21 mouse cellular contexts compared by ENCODE assay signal in the genomic region with DNA sequence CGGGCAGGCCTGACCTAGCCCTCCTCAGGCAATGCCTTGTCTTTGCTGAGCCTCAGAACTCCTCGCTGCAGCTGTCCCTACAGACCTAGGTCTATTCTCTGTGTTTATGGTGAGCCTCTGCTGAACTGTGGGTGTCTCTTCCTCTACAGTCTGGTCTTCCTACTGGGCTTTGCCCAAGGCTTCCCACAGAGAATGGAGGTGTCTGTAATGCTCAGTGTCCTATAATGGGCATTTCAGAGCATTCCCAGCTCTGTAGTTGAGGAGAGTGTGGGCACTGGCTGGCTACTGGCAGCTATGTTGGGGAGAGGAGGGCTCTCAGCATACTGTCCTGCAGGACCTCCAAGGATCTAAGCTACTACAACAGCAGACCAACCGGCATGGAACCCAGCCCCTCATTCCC.
DNase-seq lines count a peak whose midpoint lies in the region; ATAC-seq and TF ChIP-seq lines count a peak whose summit lies in the region.
"Had no signal": no experiment of that assay in that cellular context is flagged by ENCODE, and none has a peak within 500 bp of the region (broad histone marks: within the 10 kb centered on the region; RNA-seq: fewer than 3 reads in every experiment).

No protein-coding gene starts in this region.

- TF ChIP-seq POLR2A in olfactory bulb, adult 2 months (IDR thresholded peaks at IDR 0.05; ENCODE audit: insufficient read depth, low read depth, low read length), result no peak

- H3K36me3 ChIP-seq in forebrain, embryonic 10.5 days (replicated peaks), result no peaks in the 10 kb centered on the region
- H3K36me3 ChIP-seq in forebrain, embryonic 11.5 days (ENCODE audit: control insufficient read depth, insufficient read depth, low read length), result no peaks in the 10 kb centered on the region
- H3K36me3 ChIP-seq in heart, embryonic 15.5 days, result no peaks in the 10 kb centered on the region
- H3K36me3 ChIP-seq: hindbrain, embryonic 15.5 days; limb, embryonic 15.5 days; neural tube, embryonic 12.5 days had no signal

- no peak for TF ChIP-seq CTCF in olfactory bulb, adult 2 months (IDR thresholded peaks at IDR 0.05; ENCODE audit: insufficient read depth, low read depth, low read length)

- DNase-seq in forebrain, embryonic 10.5 days (ENCODE audit: extremely low spot score, low spot score), result no peak
- DNase-seq in forebrain, embryonic 11.5 days (ENCODE audit: low spot score), result no peak
- no peak for DNase-seq in heart, adult 9 months (ENCODE audit: low spot score in 2 of 2)
- peak; percentile 33 to 44 for DNase-seq in right cerebral cortex, adult 2 months (ENCODE audit: low spot score in 2 of 2)
- no peak for DNase-seq in right cerebral cortex, postnatal 10 days (ENCODE audit: low spot score in 2 of 2)
- no peak for DNase-seq in kidney, postnatal 10 days
- DNase-seq: cerebellum, adult 9-11 months; embryo, embryonic 11 days; lung, adult 2 months; lung, postnatal 36 days; right cerebral cortex, postnatal 4 days; thymus, postnatal 4 days had no signal

- no peak overlapping the region for H3K4me3 ChIP-seq in forebrain, embryonic 10.5 days
- H3K4me3 ChIP-seq in forebrain, embryonic 11.5 days (ENCODE audit: low read depth, low read length), result no peak overlapping the region
- H3K4me3 ChIP-seq in heart, embryonic 15.5 days, result no peak overlapping the region
- no peak overlapping the region for H3K4me3 ChIP-seq in olfactory bulb, adult 2 months (ENCODE audit: insufficient read depth, low read depth, low read length)
- H3K4me3 ChIP-seq: hindbrain, embryonic 15.5 days; limb, embryonic 15.5 days; neural tube, embryonic 12.5 days had no signal

- no peaks in the 10 kb centered on the region for H3K9me3 ChIP-seq in forebrain, embryonic 10.5 days
- H3K9me3 ChIP-seq in forebrain, embryonic 11.5 days (ENCODE audit: control insufficient read depth, low read length), result no peaks in the 10 kb centered on the region
- H3K9me3 ChIP-seq in heart, embryonic 15.5 days (replicated peaks), result no peaks in the 10 kb centered on the region
- H3K9me3 ChIP-seq: G1E; hindbrain, embryonic 15.5 days; limb, embryonic 15.5 days; neural tube, embryonic 12.5 days had no signal

- peaks cover 26% of the 10 kb centered on the region for H3K4me1 ChIP-seq in forebrain, embryonic 10.5 days
- H3K4me1 ChIP-seq in forebrain, embryonic 11.5 days (replicated peaks; ENCODE audit: control insufficient read depth, insufficient read depth, low read length), result peaks cover 10% of the 10 kb centered on the region
- peaks cover 24% of the 10 kb centered on the region for H3K4me1 ChIP-seq in heart, embryonic 15.5 days (replicated peaks)
- H3K4me1 ChIP-seq in olfactory bulb, adult 2 months (ENCODE audit: control insufficient read depth, insufficient read depth, low read length), result peaks cover 32% of the 10 kb centered on the region

- H3K9ac ChIP-seq in forebrain, embryonic 11.5 days (ENCODE audit: low read length), result no peak overlapping the region
- no peak overlapping the region for H3K9ac ChIP-seq in heart, embryonic 15.5 days
- H3K9ac ChIP-seq: hindbrain, embryonic 15.5 days; limb, embryonic 15.5 days; neural tube, embryonic 12.5 days had no signal

- no peak overlapping the region for H3K4me2 ChIP-seq in forebrain, embryonic 11.5 days (ENCODE audit: low read depth, low read length, severe bottlenecking)
- H3K4me2 ChIP-seq in heart, embryonic 15.5 days, result no peak overlapping the region
- H3K4me2 ChIP-seq: limb, embryonic 15.5 days had no signal

- WGBS in forebrain, embryonic 10.5 days, result 74% methylated on average over 3 of the region's 3 CpGs
- WGBS in forebrain, embryonic 11.5 days, result 78% methylated on average over 3 of the region's 3 CpGs
- WGBS in heart, embryonic 15.5 days, result 55% methylated on average over 3 of the region's 3 CpGs
- 57% methylated on average over 3 of the region's 3 CpGs for WGBS in olfactory bulb, adult 2 months

- no peak for ATAC-seq in forebrain, embryonic 11.5 days (replicated peaks; ENCODE audit: low FRiP score)
- no peak for ATAC-seq in heart, embryonic 15.5 days (replicated peaks; ENCODE audit: insufficient number of reproducible peaks, insufficient read depth, low FRiP score, low read depth)
- ATAC-seq: CD4-positive, CD25-positive, alpha-beta regulatory T cell, adult 4 months; intestine, postnatal 0 days had no signal

- H3K27ac ChIP-seq in forebrain, embryonic 10.5 days, result peak overlapping the region; percentile 44; the same call in 1 of the 2 replicates
- no peak overlapping the region for H3K27ac ChIP-seq in forebrain, embryonic 11.5 days (ENCODE audit: low read depth, low read length)
- peak overlapping the region; percentile 35; the same call in 1 of the 2 replicates for H3K27ac ChIP-seq in heart, embryonic 15.5 days
- H3K27ac ChIP-seq in olfactory bulb, adult 2 months (ENCODE audit: insufficient read depth, low read depth, low read length), result peak overlapping the region; percentile 61
- H3K27ac ChIP-seq: kidney, postnatal 0 days; limb, embryonic 15.5 days; neural tube, embryonic 12.5 days had no signal

- peaks cover 4% of the 10 kb centered on the region; the same call in 1 of the 2 replicates for H3K27me3 ChIP-seq in forebrain, embryonic 10.5 days (ENCODE audit: poor library complexity, severe bottlenecking)
- H3K27me3 ChIP-seq in forebrain, embryonic 11.5 days (ENCODE audit: control insufficient read depth, insufficient read depth, low read length), result no peaks in the 10 kb centered on the region
- H3K27me3 ChIP-seq in heart, embryonic 15.5 days, result no peaks in the 10 kb centered on the region
- H3K27me3 ChIP-seq: hindbrain, embryonic 15.5 days; limb, embryonic 15.5 days; neural tube, embryonic 12.5 days had no signal

Comparison
In these comparisons a context has a peak if more than half of its experiments do, and no peak if none do; other contexts are left out.
1. DNase-seq: peak in right cerebral cortex, adult 2 months (2 of 2); none in forebrain, embryonic 10.5 days (single experiment), forebrain, embryonic 11.5 days (single experiment), heart, adult 9 months (0 of 2), right cerebral cortex, postnatal 10 days (0 of 2) and kidney, postnatal 10 days (single experiment).